Mouse (Mus musculus) MEL (cell line): ENCODE data around the gene Eif4b.

Experiments
- CTCF ChIP-seq, 3 experiments: IDR thresholded peaks in 2 of 3; conservative IDR thresholded peaks in 1 of 3; 2 replicates each; pipeline ENCODE4 v1.5.1; 2011 to 2012; ENCODE audit warnings: low read length in 3 of 3, low read depth in 2 of 3, mild to moderate bottlenecking in 2 of 3, improper control_type of control experiment in 1 of 3, inconsistent platforms in 1 of 3, mixed read lengths in 1 of 3, moderate library complexity in 1 of 3; ENCODE audit not compliant: control insufficient read depth in 1 of 3, insufficient read depth in 1 of 3, poor library complexity in 1 of 3, severe bottlenecking in 1 of 3
- EP300 ChIP-seq, 2 experiments: IDR thresholded peaks; 2 replicates each; pipeline ENCODE4 v1.6.1; 2011; ENCODE audit warnings: improper control_type of control experiment in 2 of 2, low read length in 2 of 2, low read depth in 1 of 2, mild to moderate bottlenecking in 1 of 2
- ETS1 ChIP-seq: IDR thresholded peaks from 2 replicates; pipeline ENCODE4 v1.6.1; 2012; ENCODE audit warnings: low read depth, mild to moderate bottlenecking, inconsistent platforms, low read length, improper control_type of control experiment, moderate library complexity
- MAX ChIP-seq: IDR thresholded peaks from 2 replicates; pipeline ENCODE4 v1.6.1; 2011; ENCODE audit warnings: low read length, improper control_type of control experiment
- RCOR1 ChIP-seq: IDR thresholded peaks from 2 replicates; pipeline ENCODE4 v1.6.1; 2012; ENCODE audit warnings: low read depth, mild to moderate bottlenecking, inconsistent platforms, low read length, improper control_type of control experiment
- SIN3A ChIP-seq: IDR thresholded peaks from 2 replicates; pipeline ENCODE4 v1.6.1; 2012; ENCODE audit warnings: low read length, improper control_type of control experiment, inconsistent platforms
- TCF12 ChIP-seq: IDR thresholded peaks from 2 replicates; pipeline ENCODE4 v1.6.1; 2014; ENCODE audit warnings: low read depth, mild to moderate bottlenecking, inconsistent platforms, low read length, improper control_type of control experiment, moderate library complexity
- USF1 ChIP-seq: IDR thresholded peaks from 2 replicates; pipeline ENCODE4 v1.6.1; 2014; ENCODE audit warnings: low read depth, mild to moderate bottlenecking, inconsistent platforms, low read length, improper control_type of control experiment, moderate library complexity
- ZMIZ1 ChIP-seq: IDR thresholded peaks from 2 replicates; pipeline ENCODE4 v1.6.1; 2012; ENCODE audit warnings: low read depth, mild to moderate bottlenecking, inconsistent platforms, low read length, improper control_type of control experiment, moderate library complexity

GRCm38 (mm10) chr15:102023888-102024287 lies 49.7 kb upstream of the Eif4b start:
- no peak for TF ChIP-seq USF1
- no peak for TF ChIP-seq EP300 (IDR thresholded peaks at IDR 0.05; ENCODE audit: low read depth in 1 of 2, low read length in 2 of 2)
- no peak for TF ChIP-seq ZMIZ1
- no peak for TF ChIP-seq CTCF (IDR thresholded peaks at IDR 0.05 in 2 of 3, conservative IDR thresholded peaks at IDR 0.05 in 1 of 3; ENCODE audit: control insufficient read depth in 1 of 3, insufficient read depth in 1 of 3, low read depth in 2 of 3, low read length in 3 of 3, poor library complexity in 1 of 3, severe bottlenecking in 1 of 3)
- TF ChIP-seq TCF12 = no peak
- TF ChIP-seq ETS1 = no peak
- TF ChIP-seq MAX = no peak
- no peak for TF ChIP-seq SIN3A
- no peak for TF ChIP-seq RCOR1
